Mouse (Mus musculus): Measurements from ENCODE around the gene Nup98.

- no peak for TF ChIP-seq CTCF (IDR thresholded peaks at IDR 0.05; ENCODE audit: control insufficient read depth, insufficient read depth, insufficient read length)
- no peak for TF ChIP-seq USF1 (IDR thresholded peaks at IDR 0.05; ENCODE audit: low read depth)
- TF ChIP-seq CEBPB (IDR thresholded peaks at IDR 0.05; ENCODE audit: low read depth), result no peak
- TF ChIP-seq MAX (IDR thresholded peaks at IDR 0.05), result no peak
- TF ChIP-seq MYOG (IDR thresholded peaks at IDR 0.05; ENCODE audit: control insufficient read depth, extremely low read depth, insufficient read length), result no peak
These were observed 12.4 kb upstream of the Nup98 start for GRCm38 (mm10) chr7:102222336-102222735.

All from C2C12 (cell line).